In genomic region chr1:135828918-135829317, GRCm38 (mm10) we compare ENCODE assay signal across 8 mouse cellular contexts. TPM values are rescaled to one million over a fixed set of nuclear protein-coding genes. Genes with fewer than 3 reads are reported as not detected.
DNase-seq lines count a peak whose midpoint lies in the region; ATAC-seq and TF ChIP-seq lines count a peak whose summit lies in the region.

No protein-coding gene starts in this region.

- DNase-seq in 3T3-L1 (ENCODE audit: low read depth, low spot score) (peak; percentile 87), MEL-GATA-1-ER (ENCODE audit: extremely low read depth, low read depth) (peak; percentile 43)
- peak; percentile 78 for DNase-seq in lung, embryonic 14.5 days
- no peak for DNase-seq in urinary bladder, adult 18-20 months (ENCODE audit: low spot score in 2 of 2)
- DNase-seq in spleen, postnatal 36 days (ENCODE audit: low spot score in 2 of 2) = no peak

- no peak overlapping the region for H3K9ac ChIP-seq in heart, embryonic 15.5 days
- no peak overlapping the region for H3K9ac ChIP-seq in heart, embryonic 12.5 days
- H3K9ac ChIP-seq in lung, embryonic 14.5 days = no peak overlapping the region

- TF ChIP-seq CTCF in lung, embryonic 14.5 days (IDR thresholded peaks at IDR 0.05; ENCODE audit: low read depth) = peak; percentile 84

- ATAC-seq in heart, embryonic 15.5 days (replicated peaks; ENCODE audit: insufficient number of reproducible peaks, insufficient read depth, low FRiP score, low read depth) = 0 out of 2 replicates have a peak, but pooled peaks have one; percentile 11
- ATAC-seq in heart, embryonic 12.5 days (ENCODE audit: insufficient number of reproducible peaks, low FRiP score) = no peak
- ATAC-seq in erythroid progenitor cell, adult 5-6 weeks (replicated peaks; ENCODE audit: low FRiP score, poor library complexity, severe bottlenecking) = 0 out of 2 replicates have a peak, but pooled peaks have one; percentile 43
- 0 out of 2 replicates have a peak, but pooled peaks have one; percentile 15 for ATAC-seq in lung, embryonic 14.5 days (ENCODE audit: insufficient read depth)

- WGBS in heart, embryonic 15.5 days = 0% methylated on average over 1 of the region's 1 CpGs
- WGBS in heart, embryonic 12.5 days = 29% methylated on average over 1 of the region's 1 CpGs
- WGBS in lung, embryonic 14.5 days = 5% methylated on average over 1 of the region's 1 CpGs

- H3K9me3 ChIP-seq in heart, embryonic 15.5 days (replicated peaks) = no peaks in the 10 kb centered on the region
- no peaks in the 10 kb centered on the region for H3K9me3 ChIP-seq in heart, embryonic 12.5 days (replicated peaks)
- H3K9me3 ChIP-seq in lung, embryonic 14.5 days (ENCODE audit: low read depth, low read length) = no peaks in the 10 kb centered on the region

- no peak overlapping the region for H3K27ac ChIP-seq in heart, embryonic 15.5 days
- no peak overlapping the region for H3K27ac ChIP-seq in heart, embryonic 12.5 days (ENCODE audit: poor library complexity, severe bottlenecking)
- H3K27ac ChIP-seq in lung, embryonic 14.5 days (ENCODE audit: low read depth) = no peak overlapping the region

- H3K36me3 ChIP-seq in heart, embryonic 15.5 days = no peaks in the 10 kb centered on the region
- no peaks in the 10 kb centered on the region for H3K36me3 ChIP-seq in heart, embryonic 12.5 days
- H3K36me3 ChIP-seq in lung, embryonic 14.5 days (ENCODE audit: insufficient read depth) = no peaks in the 10 kb centered on the region

- no peak overlapping the region for H3K4me3 ChIP-seq in heart, embryonic 15.5 days
- no peak overlapping the region for H3K4me3 ChIP-seq in heart, embryonic 12.5 days
- no peak overlapping the region for H3K4me3 ChIP-seq in lung, embryonic 14.5 days (ENCODE audit: low read depth, low read length)

- peaks cover 39% of the 10 kb centered on the region for H3K4me1 ChIP-seq in heart, embryonic 15.5 days (replicated peaks)
- peaks cover 40% of the 10 kb centered on the region for H3K4me1 ChIP-seq in heart, embryonic 12.5 days (replicated peaks)
- no peaks in the 10 kb centered on the region for H3K4me1 ChIP-seq in lung, embryonic 14.5 days (ENCODE audit: insufficient read depth)

- H3K27me3 ChIP-seq in heart, embryonic 15.5 days = 0 out of 2 replicates have a peak, but pooled peaks cover 4% of the 10 kb centered on the region
- no peaks in the 10 kb centered on the region; the same call in 1 of the 2 replicates for H3K27me3 ChIP-seq in heart, embryonic 12.5 days (replicated peaks)
- no peaks in the 10 kb centered on the region for H3K27me3 ChIP-seq in lung, embryonic 14.5 days (ENCODE audit: insufficient read depth, low read length)

- H3K4me2 ChIP-seq in heart, embryonic 15.5 days = no peak overlapping the region
- H3K4me2 ChIP-seq in heart, embryonic 12.5 days = no peak overlapping the region
- no peak overlapping the region for H3K4me2 ChIP-seq in lung, embryonic 14.5 days

RNA-seq across cellular contexts. Expression of gene Tnnt2, which starts 7.2 kb away (rescaled TPM):
- 7,410 and 9,283 TPM in 2 replicates for polyA plus RNA-seq in heart, embryonic 15.5 days (2015; fragmentation: Nextera tagmentation; extraction: Ambion mirVana)
- polyA plus RNA-seq in heart, embryonic 12.5 days (2016; fragmentation: Nextera tagmentation; extraction: Ambion mirVana) = 5,319 and 5,490 TPM in 2 replicates
- total RNA-seq in erythroid progenitor cell, adult 5-6 weeks (2015; ENCODE audit: low replicate concordance) = not detected in 2 replicates
- total RNA-seq in erythroid progenitor cell, adult 5-6 weeks (2017; ENCODE audit: low replicate concordance) = not detected in 2 replicates
- polyA plus RNA-seq in lung, embryonic 14.5 days (2014; fragmentation: Nextera tagmentation; extraction: Ambion mirVana) = 6.0 and 57.2 TPM in 2 replicates

RNA-seq across cellular contexts. Expression of gene Lad1, which starts 10.5 kb away (rescaled TPM):
- 3.2 and 5.8 TPM in 2 replicates for polyA plus RNA-seq in heart, embryonic 15.5 days (2015; fragmentation: Nextera tagmentation; extraction: Ambion mirVana)
- polyA plus RNA-seq in heart, embryonic 12.5 days (2016; fragmentation: Nextera tagmentation; extraction: Ambion mirVana) = 3.0 and 3.3 TPM in 2 replicates
- total RNA-seq in erythroid progenitor cell, adult 5-6 weeks (2015; ENCODE audit: low replicate concordance) = 0.72 TPM in 1 of 2 replicates, not detected in the other
- total RNA-seq in erythroid progenitor cell, adult 5-6 weeks (2017; ENCODE audit: low replicate concordance) = not detected in 2 replicates
- polyA plus RNA-seq in lung, embryonic 14.5 days (2014; fragmentation: Nextera tagmentation; extraction: Ambion mirVana) = 14.4 and 14.5 TPM in 2 replicates

RNA-seq across cellular contexts. Expression of gene Tnni1, which starts 49.7 kb away (rescaled TPM):
- 3,693 and 4,133 TPM in 2 replicates for polyA plus RNA-seq in heart, embryonic 15.5 days (2015; fragmentation: Nextera tagmentation; extraction: Ambion mirVana)
- 3,113 and 3,172 TPM in 2 replicates for polyA plus RNA-seq in heart, embryonic 12.5 days (2016; fragmentation: Nextera tagmentation; extraction: Ambion mirVana)
- not detected in 2 replicates for total RNA-seq in erythroid progenitor cell, adult 5-6 weeks (2015; ENCODE audit: low replicate concordance)
- total RNA-seq in erythroid progenitor cell, adult 5-6 weeks (2017; ENCODE audit: low replicate concordance) = not detected in 2 replicates
- 11.4 and 63.9 TPM in 2 replicates for polyA plus RNA-seq in lung, embryonic 14.5 days (2014; fragmentation: Nextera tagmentation; extraction: Ambion mirVana)

Comparison
In these comparisons a context has a peak if more than half of its experiments do, and no peak if none do; other contexts are left out.
1. DNase-seq: peak in 3T3-L1 (single experiment), MEL-GATA-1-ER (single experiment) and lung, embryonic 14.5 days (single experiment); none in urinary bladder, adult 18-20 months (0 of 2) and spleen, postnatal 36 days (0 of 2).
2. RNA of gene Tnnt2, which starts 7.2 kb away (polyA plus RNA-seq): 7,410 to 9,283 TPM in heart, embryonic 15.5 days and 5,319 to 5,490 TPM in heart, embryonic 12.5 days; 6.0 to 57.2 TPM in lung, embryonic 14.5 days; every median in the first group is over 10 times any median in the second.
3. RNA of gene Tnni1, which starts 49.7 kb away (polyA plus RNA-seq): 3,693 to 4,133 TPM in heart, embryonic 15.5 days and 3,113 to 3,172 TPM in heart, embryonic 12.5 days; 11.4 to 63.9 TPM in lung, embryonic 14.5 days; every median in the first group is over 10 times any median in the second.